ENCODE assay signal across 22 mouse cellular contexts in genomic region chr10:71122480-71122879, GRCm38 (mm10). TPM values are rescaled to one million over a fixed set of nuclear protein-coding genes. Genes with fewer than 3 reads are reported as not detected.
DNase-seq lines count a peak whose midpoint lies in the region; ATAC-seq and TF ChIP-seq lines count a peak whose summit lies in the region.
"Had no signal": no experiment of that assay in that cellular context is flagged by ENCODE, and none has a peak within 500 bp of the region (broad histone marks: within the 10 kb centered on the region; RNA-seq: fewer than 3 reads in every experiment).

No protein-coding gene starts in this region.

- H3K27me3 ChIP-seq in heart, adult 2 months (ENCODE audit: control insufficient read depth, insufficient read depth, low read length): no peaks in the 10 kb centered on the region
- H3K27me3 ChIP-seq in heart, embryonic 10.5 days (ENCODE audit: insufficient read depth, poor library complexity, severe bottlenecking): no peaks in the 10 kb centered on the region
- no peaks in the 10 kb centered on the region; the same call in 1 of the 2 replicates for H3K27me3 ChIP-seq in E14TG2a.4 (ENCODE audit: insufficient read depth, low read length)
- no peaks in the 10 kb centered on the region for H3K27me3 ChIP-seq in forebrain, embryonic 16.5 days (replicated peaks; ENCODE audit: control insufficient read depth, insufficient read depth, low read length)
- H3K27me3 ChIP-seq: embryonic facial prominence, embryonic 13.5 days; forebrain, embryonic 13.5 days; hindbrain, embryonic 12.5 days; intestine, embryonic 15.5 days had no signal

- no peak for TF ChIP-seq EP300 in heart, adult 2 months (IDR thresholded peaks at IDR 0.05; ENCODE audit: insufficient read depth, low read depth, low read length)

- no peaks in the 10 kb centered on the region for H3K79me2 ChIP-seq in heart, adult 2 months (replicated peaks; ENCODE audit: control insufficient read depth, insufficient read depth, low read length)

- no peak for DNase-seq in heart, adult 2 months
- no peak for DNase-seq in heart, embryonic 10.5 days (ENCODE audit: low spot score)
- DNase-seq in layer of hippocampus, adult 2 months (ENCODE audit: low spot score in 2 of 2): no peak
- DNase-seq in layer of hippocampus, adult 18-20 months (ENCODE audit: low spot score in 2 of 2): no peak
- DNase-seq in R1 (ENCODE audit: low read depth, low spot score): peak; percentile 28
- DNase-seq in right cerebral cortex, postnatal 36 days (ENCODE audit: low spot score in 2 of 2): no peak
- DNase-seq: adrenal gland, postnatal 14 days; cerebellum, adult 18-20 months; cerebellum, adult 9-11 months; cerebellum, postnatal 36 days; gastrocnemius, postnatal 10 days; heart, postnatal 10 days; heart, postnatal 4 days had no signal

- H3K4me3 ChIP-seq in heart, adult 2 months: no peak overlapping the region
- H3K4me3 ChIP-seq in heart, embryonic 10.5 days: no peak overlapping the region
- no peak overlapping the region for H3K4me3 ChIP-seq in layer of hippocampus, adult 2 months
- H3K4me3 ChIP-seq in E14TG2a.4 (replicated peaks; ENCODE audit: low read length): no peak overlapping the region
- no peak overlapping the region for H3K4me3 ChIP-seq in forebrain, embryonic 16.5 days (replicated peaks; ENCODE audit: low read length)
- H3K4me3 ChIP-seq: embryonic facial prominence, embryonic 13.5 days; forebrain, embryonic 13.5 days; hindbrain, embryonic 12.5 days; intestine, embryonic 15.5 days had no signal

- H3K9ac ChIP-seq in heart, adult 2 months (ENCODE audit: low read depth, low read length): no peak overlapping the region
- no peak overlapping the region for H3K9ac ChIP-seq in forebrain, embryonic 16.5 days (replicated peaks; ENCODE audit: low read depth, low read length)
- H3K9ac ChIP-seq: embryonic facial prominence, embryonic 13.5 days; forebrain, embryonic 13.5 days; hindbrain, embryonic 12.5 days; intestine, embryonic 15.5 days had no signal

- no peaks in the 10 kb centered on the region for H3K9me3 ChIP-seq in heart, embryonic 10.5 days
- H3K9me3 ChIP-seq in E14TG2a.4 (ENCODE audit: low read length): no peaks in the 10 kb centered on the region
- H3K9me3 ChIP-seq in forebrain, embryonic 16.5 days (ENCODE audit: control insufficient read depth, low read length): no peaks in the 10 kb centered on the region
- H3K9me3 ChIP-seq: embryonic facial prominence, embryonic 13.5 days; forebrain, embryonic 13.5 days; hindbrain, embryonic 12.5 days; intestine, embryonic 15.5 days had no signal

- peak; percentile 25; the same call in 1 of the 2 replicates for TF ChIP-seq CTCF in heart, adult 2 months (IDR thresholded peaks at IDR 0.05)
- peak; percentile 25; the same call in 1 of the 2 replicates for TF ChIP-seq CTCF in layer of hippocampus, adult 2 months (conservative IDR thresholded peaks at IDR 0.05)
- 0 out of 2 replicates have a peak, but pooled peaks have one; percentile 19 for TF ChIP-seq CTCF in E14TG2a.4 (conservative IDR thresholded peaks at IDR 0.05; ENCODE audit: low read length)

- H3K27ac ChIP-seq in heart, adult 2 months: no peak overlapping the region
- no peak overlapping the region for H3K27ac ChIP-seq in heart, embryonic 10.5 days
- no peak overlapping the region for H3K27ac ChIP-seq in layer of hippocampus, adult 2 months
- H3K27ac ChIP-seq in forebrain, embryonic 16.5 days (ENCODE audit: low read length): no peak overlapping the region
- H3K27ac ChIP-seq: embryonic facial prominence, embryonic 13.5 days; forebrain, embryonic 13.5 days; hindbrain, embryonic 12.5 days; hindbrain, postnatal 0 days; intestine, embryonic 15.5 days had no signal

- ATAC-seq in forebrain, embryonic 16.5 days: no peak
- ATAC-seq: activated CD4-positive, CD25-positive, alpha-beta regulatory T cell, adult 4 months; forebrain, embryonic 13.5 days; hindbrain, postnatal 0 days; intestine, embryonic 15.5 days had no signal

- intact Hi-C loops in heart, adult 2 months (cut with DNase I): loop anchor here (5.0 kb wide), 1 partner anchor 155 kb away; no protein-coding TSS in a partner anchor

- 75% methylated on average over 8 of the region's 8 CpGs for WGBS in heart, adult 2 months
- 77% methylated on average over 8 of the region's 8 CpGs for WGBS in heart, embryonic 10.5 days
- 79% methylated on average over 8 of the region's 8 CpGs for WGBS in forebrain, embryonic 16.5 days

- peaks cover 3% of the 10 kb centered on the region for H3K4me1 ChIP-seq in heart, adult 2 months (ENCODE audit: control insufficient read depth, insufficient read depth, low read length)
- peaks cover 14% of the 10 kb centered on the region; the same call in 1 of the 2 replicates for H3K4me1 ChIP-seq in heart, embryonic 10.5 days
- 0 out of 2 replicates have a peak, but pooled peaks cover 3% of the 10 kb centered on the region for H3K4me1 ChIP-seq in E14TG2a.4 (replicated peaks; ENCODE audit: low read depth, low read length)
- H3K4me1 ChIP-seq in forebrain, embryonic 16.5 days (replicated peaks; ENCODE audit: control insufficient read depth, insufficient read depth, low read length): no peaks in the 10 kb centered on the region
- H3K4me1 ChIP-seq: forebrain, embryonic 13.5 days had no signal

- TF ChIP-seq POLR2A in heart, adult 2 months (IDR thresholded peaks at IDR 0.05; ENCODE audit: insufficient read depth, low read depth, low read length): no peak

- H3K36me3 ChIP-seq in heart, adult 2 months (ENCODE audit: control insufficient read depth, insufficient read depth, low read length): no peaks in the 10 kb centered on the region
- H3K36me3 ChIP-seq in heart, embryonic 10.5 days: no peaks in the 10 kb centered on the region
- no peaks in the 10 kb centered on the region for H3K36me3 ChIP-seq in E14TG2a.4 (ENCODE audit: insufficient read depth, low read length)
- no peaks in the 10 kb centered on the region for H3K36me3 ChIP-seq in forebrain, embryonic 16.5 days (ENCODE audit: control insufficient read depth, insufficient read depth)
- H3K36me3 ChIP-seq: embryonic facial prominence, embryonic 13.5 days; G1E; hindbrain, embryonic 12.5 days; intestine, embryonic 15.5 days had no signal

- no peak overlapping the region for H3K4me2 ChIP-seq in forebrain, embryonic 16.5 days (ENCODE audit: low read length)
- H3K4me2 ChIP-seq: embryonic facial prominence, embryonic 13.5 days; forebrain, embryonic 13.5 days; hindbrain, embryonic 12.5 days; intestine, embryonic 15.5 days had no signal

RNA-seq across cellular contexts. Expression of gene Bicc1, which starts 37.0 kb away (rescaled TPM):
- 10 to 100 TPM; 14.6 to 17.1 TPM for total RNA-seq in heart, adult 2 months (2021)
- 13.7 and 18.7 TPM in 2 replicates for polyA plus RNA-seq in heart, adult 2 months (2012; rRNA removed)
- 7.8 and 10.4 TPM in 2 replicates for polyA plus RNA-seq in heart, embryonic 10.5 days (2016; fragmentation: Nextera tagmentation; extraction: Ambion mirVana)
- total RNA-seq in layer of hippocampus, adult 2 months (2021): 1 to 10 TPM; 4.4 to 5.2 TPM
- total RNA-seq in layer of hippocampus, adult 18-20 months (2021): 1 to 10 TPM; 3.6 to 4.1 TPM
- 3.1 and 4.3 TPM in 2 replicates for polyA plus RNA-seq in forebrain, embryonic 16.5 days (2015; fragmentation: Nextera tagmentation; extraction: Ambion mirVana)
- polyA plus RNA-seq: G1E had no signal
